Mouse (Mus musculus) embryonic facial prominence, embryonic 12.5 days (tissue): ENCODE measurements around the gene Hist2h2aa2. TPM values are rescaled to one million over a fixed set of nuclear protein-coding genes. Genes with fewer than 3 reads are reported as not detected.

Experiments used
- ATAC-seq: fragments of 200-750 bp; cut with Nextera tagmentation; 2 replicates; pipeline ENCODE4 v1.8.0; 2017; ENCODE audit not compliant: insufficient number of reproducible peaks, insufficient read depth, low FRiP score, low TSS enrichment
- H3K27ac ChIP-seq: fragments of 300-500 bp; sonication (generic); 2 replicates; pipeline ENCODE4 v1.5.1; 2016; ENCODE audit warnings: mild to moderate bottlenecking
- H3K27me3 ChIP-seq: fragments of 300-500 bp; sonication (generic); 2 replicates; pipeline ENCODE4 v1.6.1; 2016; ENCODE audit warnings: mild to moderate bottlenecking, moderate library complexity
- H3K36me3 ChIP-seq: fragments of 300-500 bp; sonication (generic); 2 replicates; pipeline ENCODE4 v1.6.1; 2016; ENCODE audit warnings: mild to moderate bottlenecking
- H3K4me1 ChIP-seq: fragments of 300-500 bp; sonication (generic); 2 replicates; pipeline ENCODE4 v1.6.1; 2016
- H3K4me2 ChIP-seq: fragments of 300-500 bp; sonication (generic); replicated peaks from 2 replicates; pipeline ENCODE4 v1.6.1; 2016; ENCODE audit warnings: mild to moderate bottlenecking, moderate library complexity
- H3K4me3 ChIP-seq: fragments of 300-500 bp; sonication (generic); 2 replicates; pipeline ENCODE4 v1.5.1; 2016; ENCODE audit warnings: mild to moderate bottlenecking
- H3K9ac ChIP-seq: fragments of 300-500 bp; sonication (generic); 2 replicates; pipeline ENCODE4 v1.6.1; 2016; ENCODE audit warnings: mild to moderate bottlenecking, moderate library complexity
- H3K9me3 ChIP-seq: fragments of 300-500 bp; sonication (generic); 2 replicates; pipeline ENCODE4 v1.6.1; 2016; ENCODE audit warnings: mild to moderate bottlenecking, moderate library complexity
- WGBS: fragments of 180-500 bp; shearing (Covaris S2); methylation state at CpG from one replicate; pipeline ENCODE4 v1.1.7; 2016; 5-methylcytosine and 5-hydroxymethylcytosine counted together
- polyA plus RNA-seq: library from polyadenylated mRNA; unstranded; fragments of >200 nt; fragmentation: Nextera tagmentation; extraction: Ambion mirVana; gene quantifications from 2 replicates; pipeline ENCODE4 v1.2.1, GENCODE M21; 2016

The Hist2h2aa2 gene
- polyA plus RNA-seq, 1 experiment from 2014 or later: 45.4 TPM

DNA sequence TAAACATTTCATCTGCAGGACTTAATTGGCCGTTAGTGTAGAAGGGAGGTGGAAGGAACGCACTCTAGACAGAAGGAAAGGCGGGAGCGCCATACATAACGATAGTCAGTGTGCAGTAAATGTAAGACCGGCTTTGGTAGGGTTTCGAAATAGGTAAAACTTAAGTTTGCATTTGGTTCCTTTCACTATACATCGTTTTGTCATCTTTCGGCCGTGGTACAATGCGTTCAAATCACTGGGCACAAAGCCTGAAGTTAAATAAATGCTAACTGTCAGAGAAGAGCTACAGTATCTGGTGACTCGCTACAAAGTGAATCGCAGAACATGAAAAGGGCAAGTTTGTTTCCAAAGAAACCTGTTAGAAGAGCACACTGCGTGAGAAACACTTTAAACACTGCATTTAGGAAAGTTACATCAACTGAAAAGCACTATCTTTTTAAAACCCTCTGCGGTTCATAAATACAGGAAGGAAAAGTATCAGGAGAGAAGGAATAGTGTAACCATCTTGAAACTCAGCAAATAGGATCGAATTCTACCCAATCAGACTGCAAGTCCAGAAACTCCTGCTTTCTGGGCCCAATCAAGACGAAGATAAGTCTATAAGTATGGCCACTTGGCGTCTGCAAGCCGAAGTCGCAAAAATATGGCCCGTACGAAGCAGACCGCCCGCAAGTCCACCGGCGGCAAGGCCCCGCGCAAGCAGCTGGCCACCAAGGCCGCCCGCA is 28.1 kb upstream of the Hist2h2aa2 start, which contains the start of gene Hist2h3b:
Hist2h3b (plus strand) TSS at position 604 of the 725 bp plus-strand sequence.
- WGBS: 23% methylated on average over 30 of the region's 30 CpGs
- H3K9ac ChIP-seq: peak within 1 kb of the TSS; percentile 72
- ATAC-seq: peak; percentile 68
- peak within 1 kb of the TSS; percentile 68 for H3K4me2 ChIP-seq
- H3K4me3 ChIP-seq: peak within 1 kb of the TSS; percentile 49
- peak within 1 kb of the TSS; percentile 98 for H3K27ac ChIP-seq
- H3K36me3 ChIP-seq: no peaks in the 10 kb centered on the region
- peaks cover 17% of the 10 kb centered on the region for H3K4me1 ChIP-seq
- H3K27me3 ChIP-seq: no peaks in the 10 kb centered on the region
- no peaks in the 10 kb centered on the region for H3K9me3 ChIP-seq

DNA sequence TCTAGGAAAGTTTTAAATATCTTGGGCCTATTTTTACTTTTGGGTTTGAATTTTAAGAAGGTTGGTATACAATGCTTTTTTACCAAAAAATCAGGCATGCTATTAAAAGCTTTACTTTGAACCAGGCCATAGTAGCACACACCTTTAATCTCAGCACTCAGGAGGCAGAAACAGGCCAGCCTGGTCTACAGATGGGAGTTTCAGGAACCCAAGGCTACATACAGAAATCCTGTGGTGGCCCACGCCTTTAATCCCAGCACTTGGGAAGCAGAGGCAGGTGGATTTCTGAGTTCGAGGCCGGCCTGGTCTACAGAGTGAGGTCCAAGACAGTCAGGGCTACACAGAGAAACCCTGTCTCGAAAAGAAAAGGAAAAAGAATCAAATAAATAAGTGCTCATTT is 27.5 kb upstream of the Hist2h2aa2 start:
- Histone ChIP-seq H3K4me3 (no peak overlapping the region), H3K27ac (peak overlapping the region; percentile 95), H3K4me1 (peaks cover 17% of the 10 kb centered on the region), H3K4me2 (peak overlapping the region; percentile 36; the same call in 1 of the 2 replicates), H3K27me3 (no peaks in the 10 kb centered on the region), H3K9me3 (no peaks in the 10 kb centered on the region), H3K9ac (no peak overlapping the region; the same call in 1 of the 2 replicates), H3K36me3 (no peaks in the 10 kb centered on the region)
- no peak for ATAC-seq
- 77% methylated on average over 4 of the region's 4 CpGs for WGBS

DNA sequence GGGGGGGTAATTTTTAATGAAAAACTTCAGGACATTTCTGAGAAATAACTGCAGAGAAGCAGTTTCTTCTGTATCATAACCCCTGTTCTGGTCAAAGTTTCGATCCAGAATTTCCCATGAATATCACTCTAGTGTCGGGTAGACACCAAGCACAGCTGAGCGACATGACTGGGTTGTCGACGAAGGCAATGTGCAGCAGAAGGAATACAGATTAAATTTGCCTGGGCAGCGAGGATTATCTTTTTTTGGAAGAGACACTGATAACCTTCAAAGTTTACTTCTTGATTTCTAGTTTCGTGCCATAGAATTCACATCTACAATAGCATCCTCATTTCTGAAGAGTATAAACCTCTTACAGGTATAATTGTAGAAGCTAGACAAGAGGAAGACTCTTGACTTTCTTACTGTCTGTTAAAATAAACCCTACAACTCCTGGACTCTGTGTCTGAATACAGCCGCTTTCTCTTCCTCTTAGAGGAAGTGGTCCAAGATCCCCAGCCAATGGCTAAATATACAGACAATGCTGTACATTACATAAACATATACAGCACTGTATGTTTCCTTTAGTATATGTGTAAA is 26.1 kb upstream of the Hist2h2aa2 start:
- Histone ChIP-seq H3K4me1 (peaks cover 25% of the 10 kb centered on the region), H3K4me3 (no peak overlapping the region), H3K4me2 (no peak overlapping the region), H3K9me3 (no peaks in the 10 kb centered on the region), H3K27ac (no peak overlapping the region), H3K9ac (no peak overlapping the region), H3K27me3 (no peaks in the 10 kb centered on the region), H3K36me3 (no peaks in the 10 kb centered on the region)
- no peak for ATAC-seq
- 85% methylated on average over 8 of the region's 8 CpGs for WGBS

DNA sequence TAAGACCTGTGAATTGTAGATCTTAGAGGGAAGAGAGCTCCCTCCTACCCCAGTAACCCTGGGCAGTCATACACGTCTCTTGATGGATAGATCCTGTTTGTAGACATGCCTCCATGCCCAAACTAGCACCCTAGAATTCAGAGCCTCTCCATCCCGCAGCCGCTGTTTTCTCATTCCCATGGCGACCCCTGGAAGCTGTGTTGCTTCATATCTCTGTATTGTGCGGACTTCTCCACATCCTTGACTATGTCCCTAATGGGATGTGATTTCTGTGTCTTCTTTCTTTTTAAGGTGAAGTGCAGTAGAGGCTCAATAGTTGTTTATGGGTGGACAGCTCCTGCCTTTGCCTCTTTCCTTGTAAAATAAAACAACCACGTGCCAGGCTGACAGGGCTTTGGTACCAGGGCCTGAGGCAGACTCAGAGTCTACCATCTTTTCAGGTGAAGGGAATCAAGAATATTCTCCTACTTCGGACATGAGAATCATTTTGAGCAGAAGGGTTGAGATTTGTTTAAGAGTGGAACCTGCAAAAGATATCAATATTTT is 24.4 kb upstream of the Hist2h2aa2 start:
- H3K4me2 ChIP-seq: peak overlapping the region; percentile 88
- H3K4me3 ChIP-seq: peak overlapping the region; percentile 58
- peak overlapping the region; percentile 99 for H3K27ac ChIP-seq
- peak overlapping the region; percentile 64; the same call in 1 of the 2 replicates for H3K9ac ChIP-seq
- no peaks in the 10 kb centered on the region for H3K9me3 ChIP-seq
- H3K36me3 ChIP-seq: no peaks in the 10 kb centered on the region
- H3K27me3 ChIP-seq: no peaks in the 10 kb centered on the region
- no peak for ATAC-seq
- H3K4me1 ChIP-seq: peaks cover 25% of the 10 kb centered on the region
- WGBS: 77% methylated on average over 7 of the region's 7 CpGs

DNA sequence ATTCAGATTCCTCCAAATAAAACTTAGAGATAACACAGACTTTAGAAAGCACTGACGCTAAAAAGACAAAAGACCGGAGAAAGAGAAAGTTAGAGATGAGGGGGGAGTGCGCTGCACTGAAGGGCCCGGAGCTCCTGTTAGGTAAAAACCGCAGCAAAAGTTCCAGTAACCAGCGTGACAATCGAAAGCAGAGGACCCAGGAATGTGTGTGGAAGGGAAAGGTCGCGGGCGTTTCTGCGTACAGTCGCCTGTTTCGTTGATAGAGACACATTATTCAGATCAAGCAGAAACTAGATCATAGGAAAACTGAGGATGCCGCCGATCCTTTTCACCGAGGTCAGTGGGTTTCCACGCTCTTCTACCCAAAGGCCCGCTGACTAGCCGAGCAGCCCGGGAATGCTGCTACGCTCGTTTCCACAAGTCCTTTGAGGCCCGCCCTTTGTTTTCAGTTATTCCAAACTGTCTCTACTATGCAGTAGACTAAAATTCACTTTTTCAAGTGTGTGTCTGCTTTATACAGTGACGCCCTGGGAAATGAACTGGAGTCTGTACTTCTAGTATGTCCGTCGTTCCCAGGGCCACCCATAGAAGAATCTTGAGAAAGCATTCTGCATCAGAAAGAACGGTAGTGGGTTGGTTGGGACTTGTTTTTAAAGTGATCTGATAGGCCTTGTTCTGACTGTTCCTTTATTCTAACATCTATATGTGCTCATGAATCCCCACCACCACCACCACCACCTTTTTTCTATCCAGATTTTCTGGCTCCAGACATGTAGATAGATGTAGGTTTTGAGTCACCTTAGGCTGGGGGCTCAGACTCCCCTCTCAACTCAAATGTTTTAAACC is 23.7 kb upstream of the Hist2h2aa2 start:
- peak overlapping the region; percentile 58 for H3K4me3 ChIP-seq
- no peak for ATAC-seq
- no peaks in the 10 kb centered on the region for H3K36me3 ChIP-seq
- H3K9ac ChIP-seq: peak overlapping the region; percentile 64
- H3K9me3 ChIP-seq: no peaks in the 10 kb centered on the region
- WGBS: 6% methylated on average over 27 of the region's 27 CpGs
- peak overlapping the region; percentile 88 for H3K4me2 ChIP-seq
- H3K27me3 ChIP-seq: no peaks in the 10 kb centered on the region
- H3K4me1 ChIP-seq: peaks cover 25% of the 10 kb centered on the region
- H3K27ac ChIP-seq: peak overlapping the region; percentile 99

DNA sequence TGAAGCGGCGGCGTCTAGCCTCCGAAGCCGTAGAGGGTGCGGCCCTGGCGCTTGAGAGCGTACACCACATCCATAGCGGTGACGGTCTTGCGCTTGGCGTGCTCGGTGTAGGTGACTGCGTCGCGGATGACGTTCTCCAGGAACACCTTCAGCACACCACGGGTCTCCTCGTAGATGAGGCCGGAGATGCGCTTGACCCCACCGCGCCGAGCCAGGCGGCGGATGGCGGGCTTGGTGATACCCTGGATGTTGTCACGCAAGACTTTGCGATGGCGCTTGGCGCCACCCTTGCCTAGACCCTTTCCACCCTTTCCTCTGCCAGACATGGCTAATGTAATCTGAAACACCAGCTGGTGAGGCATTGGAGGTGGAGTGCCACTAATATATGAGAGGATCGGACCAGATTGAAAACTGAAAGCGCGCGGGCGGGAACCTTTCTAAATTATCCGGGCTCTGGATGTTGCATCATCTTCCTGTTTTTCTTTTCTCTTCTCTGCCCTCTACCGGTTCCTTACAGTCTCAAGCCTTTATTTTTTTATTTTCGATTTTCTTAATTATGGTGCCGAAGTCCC is 23.0 kb upstream of the Hist2h2aa2 start, which contains the start of gene Hist2h4:
Hist2h4 (minus strand) TSS at position 333 of the 572 bp plus-strand sequence.
- Histone ChIP-seq H3K36me3 (no peaks in the 10 kb centered on the region), H3K4me1 (peaks cover 24% of the 10 kb centered on the region), H3K9me3 (no peaks in the 10 kb centered on the region), H3K27ac (peak within 1 kb of the TSS; percentile 99), H3K4me2 (peak within 1 kb of the TSS; percentile 88), H3K27me3 (no peaks in the 10 kb centered on the region), H3K9ac (peak within 1 kb of the TSS; percentile 85), H3K4me3 (peak within 1 kb of the TSS; percentile 58)
- ATAC-seq: peak; percentile 81
- WGBS: under 1% methylated on average over 38 of the region's 40 CpGs

DNA sequence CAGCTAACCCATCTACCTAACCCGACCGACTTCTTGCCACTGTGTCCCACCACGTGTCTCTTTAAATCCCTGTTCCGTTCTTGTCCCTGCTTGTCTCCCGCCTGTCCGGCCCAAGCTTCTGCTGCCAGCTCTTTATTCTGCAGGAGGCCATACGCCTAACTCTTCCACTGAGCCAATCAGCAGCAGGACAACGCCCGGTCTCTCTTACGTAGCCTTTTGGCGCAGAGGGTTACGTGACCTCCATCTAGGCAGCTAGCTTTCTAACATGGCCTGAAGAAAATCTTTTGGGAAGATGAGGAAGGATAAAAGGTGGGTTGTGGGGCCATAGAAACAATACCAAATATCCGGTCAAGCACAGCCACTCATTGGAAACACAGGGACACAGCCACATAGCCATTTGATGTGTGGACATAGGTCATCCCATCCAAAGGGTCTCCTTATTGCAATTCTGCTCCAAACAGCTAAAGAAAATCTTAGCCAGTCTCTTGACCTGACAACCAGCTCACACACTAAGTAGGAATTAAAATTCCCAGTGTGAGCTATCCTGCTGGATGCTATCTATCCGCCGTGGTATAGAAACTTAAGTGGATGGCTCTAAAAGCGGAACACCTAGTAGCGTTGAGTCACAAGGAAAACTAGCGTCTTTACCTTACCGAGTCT is 22.3 kb upstream of the Hist2h2aa2 start:
- 2% methylated on average over 19 of the region's 19 CpGs for WGBS
- H3K27ac ChIP-seq: peak overlapping the region; percentile 99
- H3K4me3 ChIP-seq: peak overlapping the region; percentile 58
- no peaks in the 10 kb centered on the region for H3K9me3 ChIP-seq
- peak overlapping the region; percentile 85 for H3K9ac ChIP-seq
- peak; percentile 73 for ATAC-seq
- no peaks in the 10 kb centered on the region for H3K27me3 ChIP-seq
- H3K36me3 ChIP-seq: no peaks in the 10 kb centered on the region
- peaks cover 17% of the 10 kb centered on the region; the same call in 1 of the 2 replicates for H3K4me1 ChIP-seq
- peak overlapping the region; percentile 88 for H3K4me2 ChIP-seq

DNA sequence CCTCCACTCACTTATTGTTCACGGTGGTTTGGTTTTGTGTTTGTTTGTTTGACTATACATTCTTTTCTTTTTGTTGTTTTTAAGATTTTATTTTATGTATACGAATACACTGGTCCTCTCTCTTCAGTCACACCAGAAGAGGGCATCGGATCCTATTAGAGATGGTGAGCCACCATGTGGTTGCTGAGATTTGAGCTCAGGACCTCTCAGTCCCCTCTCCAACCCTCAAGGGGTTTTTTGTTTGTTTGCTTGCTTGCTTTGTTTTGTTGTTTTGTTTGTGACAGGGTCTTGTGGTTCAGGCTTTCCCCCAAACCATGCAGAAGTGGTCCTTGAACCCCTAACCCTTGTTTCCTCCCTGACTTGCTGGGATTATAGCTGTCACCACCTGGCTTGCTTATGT is 21.5 kb upstream of the Hist2h2aa2 start:
- H3K27ac ChIP-seq: peak overlapping the region; percentile 99
- H3K9me3 ChIP-seq: no peaks in the 10 kb centered on the region
- H3K4me1 ChIP-seq: peaks cover 17% of the 10 kb centered on the region; the same call in 1 of the 2 replicates

DNA sequence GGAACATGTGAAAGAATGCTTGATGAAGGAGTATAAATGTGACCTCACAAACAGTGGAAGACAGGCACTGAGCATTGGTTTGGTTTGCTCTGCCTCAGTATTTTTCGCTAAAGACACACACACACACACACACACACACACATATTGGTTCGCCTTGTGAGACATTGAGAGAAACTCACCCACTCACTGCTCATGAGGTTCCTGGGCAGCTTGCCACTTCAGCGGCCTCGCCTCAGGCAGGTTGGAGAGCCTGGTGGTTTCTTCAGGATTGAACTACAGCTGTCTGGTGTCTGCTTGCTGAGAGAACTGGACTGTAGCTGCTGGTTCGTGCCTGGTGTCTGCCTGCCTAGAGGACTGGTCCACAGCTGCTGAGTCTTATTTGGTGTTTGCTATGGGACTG is 20.1 kb upstream of the Hist2h2aa2 start:
- ATAC-seq: no peak
- H3K9me3 ChIP-seq: no peaks in the 10 kb centered on the region
- H3K27me3 ChIP-seq: no peaks in the 10 kb centered on the region
- no peak overlapping the region for H3K4me3 ChIP-seq
- H3K4me1 ChIP-seq: peaks cover 17% of the 10 kb centered on the region; the same call in 1 of the 2 replicates
- no peaks in the 10 kb centered on the region for H3K36me3 ChIP-seq
- no peak overlapping the region for H3K9ac ChIP-seq
- WGBS: 91% methylated on average over 5 of the region's 5 CpGs
- no peak overlapping the region for H3K27ac ChIP-seq
- H3K4me2 ChIP-seq: no peak overlapping the region

More for the DNA sequence above, 21.5 kb upstream of the Hist2h2aa2 start:
- Histone ChIP-seq H3K4me3 (peak overlapping the region; percentile 58), H3K27me3 (no peaks in the 10 kb centered on the region), H3K36me3 (no peaks in the 10 kb centered on the region), H3K4me2 (peak overlapping the region; percentile 88), H3K9ac (peak overlapping the region; percentile 85; the same call in 1 of the 2 replicates)
- WGBS: 54% methylated on average over 3 of the region's 3 CpGs
- no peak for ATAC-seq

DNA sequence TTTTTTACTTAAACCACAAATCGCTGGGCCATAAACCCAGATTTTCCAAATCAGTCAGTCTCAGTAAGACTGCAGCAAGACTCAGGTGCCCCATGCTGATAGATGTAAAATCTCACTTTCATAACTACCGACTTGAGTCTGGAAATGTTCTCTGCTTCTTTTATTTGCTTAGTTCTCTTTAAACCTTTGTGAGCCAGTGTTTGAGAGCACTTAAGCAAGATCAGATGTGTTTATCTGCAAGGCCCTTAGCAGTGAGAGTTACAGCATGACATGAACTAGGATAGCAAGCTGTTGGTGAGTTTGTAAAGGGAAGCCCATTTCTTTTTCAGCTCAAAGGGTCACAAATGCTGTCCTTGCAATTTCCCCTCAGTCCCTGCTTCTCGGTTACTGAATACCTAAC is 17.1 kb upstream of the Hist2h2aa2 start:
- Histone ChIP-seq H3K9me3 (no peaks in the 10 kb centered on the region), H3K9ac (no peak overlapping the region), H3K36me3 (no peaks in the 10 kb centered on the region), H3K4me3 (no peak overlapping the region), H3K4me1 (peaks cover 6% of the 10 kb centered on the region; the same call in 1 of the 2 replicates), H3K27ac (no peak overlapping the region), H3K27me3 (no peaks in the 10 kb centered on the region), H3K4me2 (no peak overlapping the region)
- WGBS: 60% methylated on average over 3 of the region's 3 CpGs
- no peak for ATAC-seq
